Mouse (Mus musculus): ENCODE results near the gene Plet1. TPM values are rescaled to one million over a fixed set of nuclear protein-coding genes. Genes with fewer than 3 reads are reported as not detected.

Gene Plet1
- polyA plus RNA-seq, 1 experiment from 2014 or later: not detected

- H3K4me2 ChIP-seq: no peak overlapping the region
- H3K4me1 ChIP-seq: peaks cover 6% of the 10 kb centered on the region
- no peaks in the 10 kb centered on the region for H3K9me3 ChIP-seq (replicated peaks)
- H3K27me3 ChIP-seq: no peaks in the 10 kb centered on the region
- 81% methylated on average over 5 of the region's 5 CpGs for WGBS
- no peak for ATAC-seq
- no peak overlapping the region for H3K4me3 ChIP-seq
- no peak overlapping the region for H3K9ac ChIP-seq
- no peak overlapping the region for H3K27ac ChIP-seq
- H3K36me3 ChIP-seq (ENCODE audit: poor library complexity, severe bottlenecking): 0 out of 2 replicates have a peak, but pooled peaks cover 6% of the 10 kb centered on the region
Observed at GRCm38 (mm10) chr9:50522574-50522973, 28.2 kb downstream of the Plet1 start.

GRCm38 (mm10) chr9:50524936-50525335 is 30.6 kb downstream of the Plet1 start:
- 93% methylated on average over 5 of the region's 5 CpGs for WGBS
- Histone ChIP-seq H3K36me3 (ENCODE audit: poor library complexity, severe bottlenecking) (0 out of 2 replicates have a peak, but pooled peaks cover 6% of the 10 kb centered on the region), H3K27ac (no peak overlapping the region), H3K4me1 (peaks cover 12% of the 10 kb centered on the region), H3K9me3 (replicated peaks) (no peaks in the 10 kb centered on the region), H3K4me3 (no peak overlapping the region), H3K4me2 (no peak overlapping the region), H3K27me3 (no peaks in the 10 kb centered on the region), H3K9ac (no peak overlapping the region)
- no peak for ATAC-seq

- Histone ChIP-seq H3K27me3 (no peaks in the 10 kb centered on the region), H3K9ac (no peak overlapping the region), H3K4me2 (no peak overlapping the region), H3K4me1 (peaks cover 12% of the 10 kb centered on the region), H3K36me3 (ENCODE audit: poor library complexity, severe bottlenecking) (0 out of 2 replicates have a peak, but pooled peaks cover 6% of the 10 kb centered on the region), H3K27ac (no peak overlapping the region), H3K4me3 (no peak overlapping the region), H3K9me3 (replicated peaks) (no peaks in the 10 kb centered on the region)
- WGBS: 84% methylated on average over 5 of the region's 5 CpGs
- no peak for ATAC-seq
Observed at GRCm38 (mm10) chr9:50525585-50525984, 31.3 kb downstream of the Plet1 start.

GRCm38 (mm10) chr9:50527860-50528259 is 33.5 kb downstream of the Plet1 start:
- Histone ChIP-seq H3K9me3 (replicated peaks) (no peaks in the 10 kb centered on the region), H3K27me3 (no peaks in the 10 kb centered on the region), H3K4me3 (peak overlapping the region; percentile 81), H3K27ac (no peak overlapping the region), H3K9ac (peak overlapping the region; percentile 77), H3K4me1 (peaks cover 15% of the 10 kb centered on the region), H3K4me2 (peak overlapping the region; percentile 59), H3K36me3 (ENCODE audit: poor library complexity, severe bottlenecking) (no peaks in the 10 kb centered on the region)
- 47% methylated on average over 7 of the region's 7 CpGs for WGBS
- ATAC-seq: peak; percentile 14

GRCm38 (mm10) chr9:50528293-50528892 is 34.1 kb downstream of the Plet1 start, which contains the start of gene Pts:
TSS of gene Pts (minus strand) at chr9:50528724.
- peak within 1 kb of the TSS; percentile 81 for H3K4me3 ChIP-seq
- H3K4me1 ChIP-seq: peaks cover 15% of the 10 kb centered on the region
- peak within 1 kb of the TSS; percentile 59 for H3K4me2 ChIP-seq
- ATAC-seq: peak; percentile 99
- no peaks in the 10 kb centered on the region for H3K36me3 ChIP-seq (ENCODE audit: poor library complexity, severe bottlenecking)
- WGBS: under 1% methylated on average over 54 of the region's 54 CpGs
- H3K9me3 ChIP-seq (replicated peaks): no peaks in the 10 kb centered on the region
- peak within 1 kb of the TSS; percentile 65 for H3K27ac ChIP-seq
- H3K27me3 ChIP-seq: no peaks in the 10 kb centered on the region
- H3K9ac ChIP-seq: peak within 1 kb of the TSS; percentile 77

- H3K4me2 ChIP-seq: no peak overlapping the region
- no peaks in the 10 kb centered on the region for H3K36me3 ChIP-seq (ENCODE audit: poor library complexity, severe bottlenecking)
- H3K4me1 ChIP-seq: peaks cover 15% of the 10 kb centered on the region
- no peak overlapping the region for H3K27ac ChIP-seq
- no peak for ATAC-seq
- H3K9me3 ChIP-seq (replicated peaks): no peaks in the 10 kb centered on the region
- no peaks in the 10 kb centered on the region for H3K27me3 ChIP-seq
- no peak overlapping the region for H3K9ac ChIP-seq
- H3K4me3 ChIP-seq: no peak overlapping the region
- WGBS: 21% methylated on average over 2 of the region's 2 CpGs
Observed at GRCm38 (mm10) chr9:50530890-50531289, 36.6 kb downstream of the Plet1 start.

- no peak overlapping the region for H3K4me3 ChIP-seq
- 85% methylated on average over 11 of the region's 11 CpGs for WGBS
- H3K9ac ChIP-seq: no peak overlapping the region
- no peaks in the 10 kb centered on the region for H3K36me3 ChIP-seq (ENCODE audit: poor library complexity, severe bottlenecking)
- H3K27me3 ChIP-seq: no peaks in the 10 kb centered on the region
- ATAC-seq: no peak
- no peak overlapping the region for H3K4me2 ChIP-seq
- H3K4me1 ChIP-seq: 0 out of 2 replicates have a peak, but pooled peaks cover 3% of the 10 kb centered on the region
- no peaks in the 10 kb centered on the region for H3K9me3 ChIP-seq (replicated peaks)
- no peak overlapping the region for H3K27ac ChIP-seq
Observed at GRCm38 (mm10) chr9:50533328-50533727, 39.0 kb downstream of the Plet1 start.

- Histone ChIP-seq H3K27me3 (no peaks in the 10 kb centered on the region), H3K36me3 (ENCODE audit: poor library complexity, severe bottlenecking) (no peaks in the 10 kb centered on the region), H3K9ac (no peak overlapping the region), H3K4me1 (0 out of 2 replicates have a peak, but pooled peaks cover 3% of the 10 kb centered on the region), H3K4me2 (no peak overlapping the region), H3K4me3 (no peak overlapping the region), H3K9me3 (replicated peaks) (no peaks in the 10 kb centered on the region), H3K27ac (no peak overlapping the region)
- WGBS: 73% methylated on average over 3 of the region's 3 CpGs
- ATAC-seq: no peak
Observed at GRCm38 (mm10) chr9:50533791-50534190, 39.5 kb downstream of the Plet1 start.

GRCm38 (mm10) chr9:50535930-50536329 is 41.6 kb downstream of the Plet1 start:
- no peaks in the 10 kb centered on the region for H3K27me3 ChIP-seq
- no peaks in the 10 kb centered on the region for H3K9me3 ChIP-seq (replicated peaks)
- no peak overlapping the region for H3K4me2 ChIP-seq
- WGBS: 85% methylated on average over 5 of the region's 5 CpGs
- H3K9ac ChIP-seq: no peak overlapping the region
- peaks cover 7% of the 10 kb centered on the region; the same call in 1 of the 2 replicates for H3K4me1 ChIP-seq
- no peak overlapping the region for H3K27ac ChIP-seq
- ATAC-seq: no peak
- H3K4me3 ChIP-seq: no peak overlapping the region
- H3K36me3 ChIP-seq (ENCODE audit: poor library complexity, severe bottlenecking): no peaks in the 10 kb centered on the region

- Histone ChIP-seq H3K4me2 (no peak overlapping the region), H3K9me3 (replicated peaks) (no peaks in the 10 kb centered on the region), H3K4me1 (peaks cover 7% of the 10 kb centered on the region; the same call in 1 of the 2 replicates), H3K4me3 (no peak overlapping the region), H3K27me3 (no peaks in the 10 kb centered on the region), H3K9ac (no peak overlapping the region), H3K27ac (no peak overlapping the region), H3K36me3 (ENCODE audit: poor library complexity, severe bottlenecking) (no peaks in the 10 kb centered on the region)
- ATAC-seq: no peak
- 84% methylated on average over 7 of the region's 7 CpGs for WGBS
Observed at GRCm38 (mm10) chr9:50536603-50537135, 42.3 kb downstream of the Plet1 start.

- whole genome bisulfite sequencing: 88% methylated on average over 4 of the region's 4 CpGs
- Histone ChIP-seq H3K4me2 (no peak overlapping the region), H3K9me3 (replicated peaks) (no peaks in the 10 kb centered on the region), H3K4me3 (no peak overlapping the region), H3K27ac (no peak overlapping the region), H3K4me1 (peaks cover 7% of the 10 kb centered on the region; the same call in 1 of the 2 replicates), H3K36me3 (ENCODE audit: poor library complexity, severe bottlenecking) (no peaks in the 10 kb centered on the region), H3K9ac (no peak overlapping the region), H3K27me3 (no peaks in the 10 kb centered on the region)
- ATAC-seq: no peak
Observed at GRCm38 (mm10) chr9:50537295-50537694, 43.0 kb downstream of the Plet1 start.

GRCm38 (mm10) chr9:50540170-50540569 is 45.8 kb downstream of the Plet1 start:
- no peak overlapping the region; the same call in 1 of the 2 replicates for H3K27ac ChIP-seq
- no peaks in the 10 kb centered on the region for H3K9me3 ChIP-seq (replicated peaks)
- no peaks in the 10 kb centered on the region for H3K36me3 ChIP-seq (ENCODE audit: poor library complexity, severe bottlenecking)
- 55% methylated on average over 7 of the region's 7 CpGs for WGBS
- no peaks in the 10 kb centered on the region for H3K27me3 ChIP-seq
- ATAC-seq: no peak
- H3K4me2 ChIP-seq: peak overlapping the region; percentile 49
- peaks cover 7% of the 10 kb centered on the region; the same call in 1 of the 2 replicates for H3K4me1 ChIP-seq
- peak overlapping the region; percentile 23; the same call in 1 of the 2 replicates for H3K9ac ChIP-seq
- H3K4me3 ChIP-seq: no peak overlapping the region
